Mouse (Mus musculus): ENCODE measurements around the gene Cort. TPM values are rescaled to one million over a fixed set of nuclear protein-coding genes. Genes with fewer than 3 reads are reported as not detected.

Cort gene
- 0.16 TPM in 1 of 2 replicates, not detected in the other for polyA plus RNA-seq (2012; rRNA removed)

DNA sequence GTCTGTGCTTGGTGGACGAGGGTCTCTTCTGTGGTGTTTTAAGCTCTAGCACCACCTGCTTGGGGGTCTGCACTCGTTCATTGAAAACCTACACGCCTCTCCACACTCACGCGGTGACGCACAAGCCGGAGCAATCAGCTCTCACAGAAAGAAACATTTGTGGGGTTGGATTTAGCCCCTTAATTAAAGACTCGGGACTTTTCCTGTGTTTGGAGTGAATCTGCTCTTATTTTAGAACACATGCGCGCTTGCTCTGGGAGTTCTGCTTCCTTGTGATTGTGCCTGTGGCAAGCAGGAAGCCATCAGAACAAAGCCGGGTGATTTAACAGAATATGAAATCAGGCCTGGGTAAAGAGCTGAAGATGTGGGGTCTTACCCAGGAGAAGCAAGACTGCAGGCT lies at the start of gene Cort:
Gene Cort (minus strand): TSS at position 101 of the 400 bp plus-strand sequence.

DNA sequence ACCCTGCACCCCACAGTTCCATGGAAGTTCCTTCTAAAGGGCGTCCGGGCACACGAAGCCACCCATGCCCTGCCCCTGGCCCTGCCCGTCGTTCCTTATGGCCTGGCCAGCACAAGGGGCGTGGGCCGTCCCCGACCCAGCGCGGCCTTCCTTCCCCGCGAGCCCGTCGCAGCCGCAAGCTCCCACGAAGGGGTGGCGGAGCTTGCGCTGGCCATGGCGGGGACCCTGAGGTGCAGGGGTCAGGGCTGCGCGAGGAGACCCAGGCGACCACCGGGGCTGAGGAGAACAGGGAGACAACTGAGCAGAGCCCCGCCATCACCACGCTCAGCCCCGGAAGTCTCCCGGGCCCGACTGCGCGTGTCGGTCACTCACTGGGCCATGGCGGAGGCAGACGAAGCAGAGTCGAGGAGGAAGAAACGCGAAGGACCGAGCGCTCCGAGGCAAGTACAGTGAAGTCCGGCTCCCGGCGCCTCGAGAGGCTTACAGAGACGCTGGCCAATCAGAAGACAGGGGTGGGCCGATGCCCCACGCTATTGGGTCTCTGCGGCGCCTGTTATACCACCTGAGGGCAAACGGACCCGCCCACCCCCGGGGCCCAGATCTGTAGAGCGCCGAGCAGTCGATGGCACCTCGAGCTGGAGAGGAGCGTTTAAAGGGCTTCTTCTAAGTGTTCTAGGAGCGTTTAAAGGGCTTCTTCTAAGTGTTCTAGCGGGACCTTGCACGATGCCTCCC lies 39.8 kb upstream of the Cort start, which contains the start of gene Pgd:
Gene Pgd (minus strand): TSS at position 557 of the 732 bp plus-strand sequence.

GRCm38 (mm10) chr4:149136982-149137770 lies 10.6 kb upstream of the Cort start, which contains the start of gene Cenps:
Cenps (minus strand) TSS chr4:149137629.

DNA sequence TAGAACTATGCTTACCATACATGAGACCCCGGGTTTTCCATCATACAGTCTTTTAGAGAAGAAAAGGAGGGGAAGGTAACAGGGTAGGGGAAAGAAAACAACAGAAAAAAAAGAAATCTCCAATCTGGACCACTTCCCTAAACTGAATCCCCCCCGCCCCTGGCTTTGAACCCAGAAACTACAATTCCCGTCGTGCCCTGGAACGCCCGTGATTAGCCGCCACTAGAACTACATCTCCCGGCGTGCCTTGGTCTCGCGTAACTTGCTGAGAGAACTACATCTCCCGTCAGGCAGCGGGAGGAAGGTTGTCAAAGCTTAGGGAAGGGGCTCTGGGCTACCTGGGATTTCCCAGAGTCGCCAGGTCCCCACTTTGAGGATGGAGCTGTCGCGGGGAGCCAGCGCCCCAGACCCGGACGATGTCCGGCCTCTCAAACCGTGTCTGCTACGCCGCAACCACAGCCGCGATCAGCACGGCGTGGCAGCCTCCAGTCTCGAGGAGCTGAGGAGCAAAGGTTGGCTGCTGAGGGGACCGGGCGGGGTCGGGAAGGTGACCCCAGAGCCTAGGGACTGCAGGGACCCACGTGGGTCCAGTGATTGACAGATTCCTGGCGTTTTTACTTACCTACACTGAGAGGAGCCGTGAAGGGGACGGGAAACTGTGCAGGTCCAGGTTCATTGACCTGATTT lies 22.5 kb downstream of the Cort start, which contains the start of gene Dffa:
Gene Dffa (plus strand): TSS at position 272 of the 687 bp plus-strand sequence.

DNA sequence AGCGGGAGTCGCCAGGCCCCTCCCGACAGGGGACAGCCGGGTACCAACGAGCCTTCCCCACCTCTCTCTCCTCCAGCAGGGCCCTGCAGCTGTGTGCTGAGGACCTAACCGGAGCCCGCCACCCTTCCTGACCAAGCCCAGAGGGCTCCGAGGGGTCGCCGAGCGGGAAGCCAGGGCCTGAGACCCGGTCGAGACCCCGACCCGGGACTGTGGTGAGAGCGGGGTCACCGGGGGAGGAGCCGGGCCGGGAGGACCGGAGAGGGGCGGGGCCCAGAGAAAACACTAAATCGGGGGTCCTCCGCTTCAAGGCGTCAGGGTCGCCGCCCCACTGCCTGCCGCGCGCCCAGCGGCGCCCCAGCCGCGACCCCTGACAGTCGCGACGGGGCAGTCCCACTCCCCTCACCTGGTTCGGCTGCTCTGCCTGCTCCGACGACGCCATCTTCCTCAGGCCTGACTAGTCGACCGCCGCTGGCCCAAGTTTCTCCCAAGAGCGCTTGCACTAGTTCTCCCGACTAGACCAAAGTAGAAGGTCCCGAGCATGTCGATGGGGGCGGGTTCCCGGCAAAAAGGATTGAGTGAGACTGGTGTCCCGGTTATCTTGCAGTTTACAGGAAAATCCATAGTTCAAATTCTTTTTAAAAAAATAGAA lies 27.1 kb downstream of the Cort start, which contains the start of gene Pex14:
Gene Pex14 (minus strand): TSS at position 508 of the 649 bp plus-strand sequence.

Other genes with a start within 250 kb of the Cort start
- 27.0 and 38.8 TPM in 2 replicates for gene Pex14, start 26.9 kb downstream of the Cort start, polyA plus RNA-seq (2012; rRNA removed)
- 7.7 and 7.9 TPM in 2 replicates for gene Dffa, start 22.6 kb downstream of the Cort start, polyA plus RNA-seq (2012; rRNA removed)
- 0.19 and 1.2 TPM in 2 replicates for gene Cenps, start 10.9 kb upstream of the Cort start, polyA plus RNA-seq (2012; rRNA removed)
- gene Pgd, start 40.0 kb upstream of the Cort start, polyA plus RNA-seq (2012; rRNA removed), result 161 and 188 TPM in 2 replicates
- gene Kif1b, start 180.9 kb upstream of the Cort start, polyA plus RNA-seq (2012; rRNA removed), result 6.7 and 10.9 TPM in 2 replicates

Measured in stomach, adult 2 months (tissue).